Mouse (Mus musculus) layer of hippocampus, adult 2 months (tissue): ENCODE data around the gene Zfp985. TPM values are rescaled to one million over a fixed set of nuclear protein-coding genes. Genes with fewer than 3 reads are reported as not detected.
"Not testable (repeated sequence)": the region's sequence is repeated elsewhere in the genome, so short reads cannot be mapped to it uniquely, and the experiment has no call there.

Experiments
- DNase-seq, 2 experiments: peaks; one replicate each; pipeline ENCODE4 v3.0.0; 2022; ENCODE audit warnings: low spot score in 2 of 2
- H3K27ac ChIP-seq: fragments of 200-600 bp; 2 replicates; pipeline ENCODE4 v1.8.1; 2022
- H3K4me3 ChIP-seq: fragments of 200-600 bp; 2 replicates; pipeline ENCODE4 v1.8.1; 2022; ENCODE audit warnings: mild to moderate bottlenecking
- CTCF ChIP-seq: fragments of 200-600 bp; conservative IDR thresholded peaks from 2 replicates; pipeline ENCODE4 v1.8.1; 2022; ENCODE audit warnings: antibody characterized with exemption, mild to moderate bottlenecking, moderate library complexity
- long read RNA-seq, 2 experiments: library from polyadenylated mRNA; stranded (forward); transcript quantifications; one replicate each; pipeline ENCODE4 v2.0.0; 2021; ENCODE audit warnings: borderline mapping rate in 2 of 2
- total RNA-seq, 2 experiments: library from RNA; stranded (reverse); gene quantifications; 2 replicates each; pipeline ENCODE4 v1.2.3; 2021

Zfp985 gene
- not detected for total RNA-seq
- long read RNA-seq, experiment 1: 0 reads
- long read RNA-seq, experiment 2: 0 reads

GRCm38 (mm10) chr4:147553071-147553470 lies at the start of gene Zfp985:
Gene Zfp985, plus strand, starts transcription at chr4:147553277.
- H3K4me3 ChIP-seq, H3K27ac ChIP-seq, DNase-seq: not testable (repeated sequence)

- DNase-seq: no peak
- no peak for TF ChIP-seq CTCF
- H3K27ac ChIP-seq: no peak overlapping the region
- H3K4me3 ChIP-seq: no peak overlapping the region
These were observed 43.9 kb upstream of the Zfp985 start for GRCm38 (mm10) chr4:147509174-147509573.

- TF ChIP-seq CTCF: no peak
These were observed 34.1 kb upstream of the Zfp985 start for GRCm38 (mm10) chr4:147518981-147519380.

GRCm38 (mm10) chr4:147520100-147520499 lies 33.0 kb upstream of the Zfp985 start:
- no peak for DNase-seq
- no peak overlapping the region for H3K4me3 ChIP-seq
- no peak overlapping the region for H3K27ac ChIP-seq
- no peak for TF ChIP-seq CTCF

More at GRCm38 (mm10) chr4:147518981-147519380, 34.1 kb upstream of the Zfp985 start:
- H3K4me3 ChIP-seq: no peak overlapping the region
- H3K27ac ChIP-seq: no peak overlapping the region
- no peak for DNase-seq

GRCm38 (mm10) chr4:147525125-147525524 lies 28.0 kb upstream of the Zfp985 start:
- no peak for TF ChIP-seq CTCF
- no peak for DNase-seq
- Histone ChIP-seq H3K27ac (no peak overlapping the region), H3K4me3 (no peak overlapping the region)

GRCm38 (mm10) chr4:147530366-147530765 lies 22.7 kb upstream of the Zfp985 start:
- DNase-seq: no peak
- H3K27ac ChIP-seq: no peak overlapping the region

GRCm38 (mm10) chr4:147535916-147536315 lies 17.2 kb upstream of the Zfp985 start:
- not testable (repeated sequence) for H3K4me3 ChIP-seq, H3K27ac ChIP-seq, DNase-seq

More at GRCm38 (mm10) chr4:147530366-147530765, 22.7 kb upstream of the Zfp985 start:
- H3K4me3 ChIP-seq: no peak overlapping the region
- TF ChIP-seq CTCF: no peak

- no peak for DNase-seq
- TF ChIP-seq CTCF: no peak
- H3K27ac ChIP-seq: no peak overlapping the region
- no peak overlapping the region for H3K4me3 ChIP-seq
These were observed 15.4 kb upstream of the Zfp985 start for GRCm38 (mm10) chr4:147537702-147538101.

- H3K4me3 ChIP-seq, DNase-seq, H3K27ac ChIP-seq: not testable (repeated sequence)
These were observed 13.2 kb upstream of the Zfp985 start, which contains the start of gene Gm16503 for GRCm38 (mm10) chr4:147539918-147540317. Gene Gm16503, plus strand, starts transcription at chr4:147540218.

- no peak for DNase-seq
- no peak for TF ChIP-seq CTCF
- H3K4me3 ChIP-seq: no peak overlapping the region
- no peak overlapping the region for H3K27ac ChIP-seq
These were observed 12.0 kb upstream of the Zfp985 start for GRCm38 (mm10) chr4:147541105-147541504.

GRCm38 (mm10) chr4:147554361-147554760 lies 1.3 kb downstream of the Zfp985 start:
- H3K4me3 ChIP-seq, DNase-seq, H3K27ac ChIP-seq: not testable (repeated sequence)

GRCm38 (mm10) chr4:147556921-147557320 lies 3.8 kb downstream of the Zfp985 start:
- H3K27ac ChIP-seq, DNase-seq, H3K4me3 ChIP-seq: not testable (repeated sequence)

- not testable (repeated sequence) for DNase-seq, H3K27ac ChIP-seq, H3K4me3 ChIP-seq
These were observed 4.9 kb downstream of the Zfp985 start for GRCm38 (mm10) chr4:147558011-147558410.

GRCm38 (mm10) chr4:147559096-147559495 lies 6.0 kb downstream of the Zfp985 start:
- H3K4me3 ChIP-seq, H3K27ac ChIP-seq, DNase-seq: not testable (repeated sequence)
